Mouse (Mus musculus): ENCODE data around the gene Rwdd2b. TPM values are rescaled to one million over a fixed set of nuclear protein-coding genes. Genes with fewer than 3 reads are reported as not detected.

Gene Rwdd2b
- total RNA-seq (2023): 1 to 10 TPM; 2.8 to 4.2 TPM

DNA sequence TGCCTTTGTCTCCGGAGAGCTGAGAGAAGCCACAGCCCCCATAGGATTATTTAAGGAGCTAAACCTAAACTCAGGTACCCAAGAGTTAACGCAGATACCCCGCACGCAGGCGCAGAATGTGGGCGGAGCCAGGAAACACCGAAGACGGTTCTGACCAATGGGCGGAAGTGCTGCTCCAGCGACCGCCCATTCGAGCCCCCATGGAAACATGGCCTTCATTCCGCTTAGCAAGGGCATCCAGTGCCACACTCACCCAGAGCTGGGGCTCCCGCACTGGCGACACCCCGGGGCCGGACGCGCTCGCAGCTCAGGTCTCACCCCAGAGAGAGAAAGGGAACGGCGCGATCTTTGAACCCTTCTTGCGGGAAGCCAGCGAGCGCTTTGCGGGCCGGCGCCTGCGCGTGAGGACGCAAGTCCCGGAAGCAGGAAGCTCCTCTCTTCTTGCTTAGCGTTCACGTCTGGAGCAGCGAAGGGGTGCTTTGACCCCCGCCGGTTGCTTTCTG, at the start of gene Rwdd2b:
Gene Rwdd2b (minus strand): TSS at position 390 of the 503 bp plus-strand sequence.

DNA sequence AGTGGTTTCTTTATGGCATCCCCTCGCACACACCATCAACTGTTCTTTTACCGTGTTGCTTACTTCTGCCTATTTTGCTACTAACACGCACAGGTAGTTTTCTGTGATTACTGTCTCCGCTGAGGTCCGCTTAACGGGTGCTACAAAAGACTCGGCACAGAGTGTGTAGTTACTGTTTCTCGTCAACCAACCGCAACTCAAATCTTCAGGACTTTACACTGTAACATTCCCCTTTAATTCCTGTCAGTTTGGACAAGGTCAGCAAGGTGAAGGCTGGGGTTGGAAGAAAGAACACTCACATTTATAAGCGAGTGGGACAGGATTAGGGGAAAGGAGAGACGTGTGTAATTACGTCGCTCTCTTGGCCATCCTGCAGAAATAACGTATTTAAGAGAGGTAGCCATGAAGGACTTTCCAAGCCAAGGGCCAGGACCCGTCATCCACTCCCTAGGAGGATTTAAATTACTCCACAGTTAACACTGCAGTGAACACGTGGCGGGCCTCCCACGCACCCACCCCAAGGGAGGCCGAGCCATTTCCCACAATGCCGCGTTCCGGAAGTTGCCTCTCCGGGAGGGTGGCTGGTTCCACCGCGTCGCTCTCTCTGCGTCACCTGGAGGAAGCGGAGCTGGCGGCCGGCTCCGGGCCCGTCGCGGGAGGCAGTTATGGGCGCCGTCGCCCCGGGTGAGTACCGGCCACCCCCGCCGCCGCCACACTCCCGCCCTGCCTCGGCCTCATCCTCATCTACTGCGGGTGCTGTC, 14.2 kb upstream of the Rwdd2b start, which contains the start of gene Usp16:
Gene Usp16 (plus strand): TSS at position 285 of the 761 bp plus-strand sequence.

GRCm38 (mm10) chr16:87432033-87432814, 8.1 kb downstream of the Rwdd2b start, which contains the start of gene Ltn1:
TSS of gene Ltn1 (minus strand) at chr16:87432612.

Other genes starting within 250 kb of the Rwdd2b start
- 1 to 10 TPM; 4.2 to 5.3 TPM for gene N6amt1, start 86.4 kb downstream of the Rwdd2b start, total RNA-seq (2023)
- 10 to 100 TPM; 26.3 to 27.7 TPM for gene Ltn1, start 8.0 kb downstream of the Rwdd2b start, total RNA-seq (2023)
- gene Usp16, start 14.1 kb upstream of the Rwdd2b start, total RNA-seq (2023): 10 to 100 TPM; 49.9 to 52.5 TPM
- gene Cct8, start 55.3 kb upstream of the Rwdd2b start, total RNA-seq (2023): 100 to 1,000 TPM in 1 of 2 experiments, 10 to 100 TPM in 1; 85.5 to 102 TPM
- gene Map3k7cl, start 112.8 kb upstream of the Rwdd2b start, total RNA-seq (2023): not detected

Data from neutrophil, adult 59 days (primary cell).